Mouse (Mus musculus): Measurements from ENCODE around the gene Agbl2. TPM values are rescaled to one million over a fixed set of nuclear protein-coding genes. Genes with fewer than 3 reads are reported as not detected.

Gene Agbl2
- polyA plus RNA-seq, 1 experiment: 0.12 TPM

DNA sequence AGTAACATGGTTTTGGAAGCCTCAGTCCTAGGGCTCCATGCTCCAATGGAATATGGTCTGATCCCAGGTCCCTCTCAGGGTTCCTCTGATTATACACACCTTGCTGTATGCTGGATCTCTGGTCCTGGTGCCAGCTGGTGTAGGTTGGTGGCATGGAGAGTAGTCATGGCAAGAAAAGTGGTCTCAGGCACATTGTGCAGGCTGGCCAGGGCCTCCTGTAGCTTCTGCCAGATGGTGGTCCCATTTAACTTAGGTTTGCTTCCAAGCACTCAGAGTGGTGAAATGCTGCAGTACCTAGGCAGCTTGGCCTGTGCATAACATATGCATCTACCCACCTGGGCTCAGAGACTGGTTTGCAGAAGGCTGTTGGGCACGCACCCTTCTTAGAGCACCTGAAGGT lies 67.9 kb downstream of the Agbl2 start:
- Histone ChIP-seq H3K36me3 (ENCODE audit: control insufficient read depth, insufficient read depth, low read length) (peaks cover 17% of the 10 kb centered on the region), H3K4me3 (ENCODE audit: extremely low read depth, insufficient read depth, insufficient read length) (no peak overlapping the region), H3K27ac (ENCODE audit: insufficient read depth, low read length) (no peak overlapping the region), H3K27me3 (ENCODE audit: control insufficient read depth, insufficient read depth, low read length) (no peaks in the 10 kb centered on the region), H3K4me1 (ENCODE audit: control insufficient read depth, insufficient read depth, insufficient read length) (peaks cover 3% of the 10 kb centered on the region; the same call in 1 of the 2 replicates)
- DNase-seq (ENCODE audit: low read depth in 1 of 2, low spot score in 2 of 2): no peak
- 93% methylated on average over 1 of the region's 1 CpGs for WGBS
- TF ChIP-seq POLR2A (IDR thresholded peaks at IDR 0.05; ENCODE audit: low read depth, low read length): no peak
- no peak for TF ChIP-seq CTCF (IDR thresholded peaks at IDR 0.05; ENCODE audit: extremely low read depth, insufficient read depth, insufficient read length, insufficient replicate concordance)

DNA sequence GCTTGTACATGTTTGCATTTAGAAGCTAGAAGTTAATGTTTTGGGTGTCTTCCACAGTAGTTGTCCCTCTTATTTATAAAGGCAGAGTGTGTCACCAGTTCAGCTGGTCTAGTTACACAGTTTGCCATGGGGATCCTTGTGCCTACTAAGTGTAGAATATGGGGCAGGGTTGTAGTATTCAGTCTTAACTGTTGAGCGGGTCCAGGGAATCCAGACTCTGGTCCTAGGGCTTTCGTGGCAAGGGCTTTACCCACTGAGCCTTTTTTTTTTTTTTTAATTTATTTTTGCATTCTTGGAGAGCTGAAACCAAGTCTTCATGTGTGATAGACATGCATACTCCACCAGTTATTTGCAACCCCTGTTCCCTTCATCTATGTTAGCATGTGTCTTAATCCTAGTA lies 79.0 kb downstream of the Agbl2 start:
- Histone ChIP-seq H3K27me3 (ENCODE audit: control insufficient read depth, insufficient read depth, low read length) (no peaks in the 10 kb centered on the region), H3K36me3 (ENCODE audit: control insufficient read depth, insufficient read depth, low read length) (peaks cover 43% of the 10 kb centered on the region), H3K27ac (ENCODE audit: insufficient read depth, low read length) (no peak overlapping the region), H3K4me3 (ENCODE audit: extremely low read depth, insufficient read depth, insufficient read length) (no peak overlapping the region), H3K4me1 (ENCODE audit: control insufficient read depth, insufficient read depth, insufficient read length) (no peaks in the 10 kb centered on the region)
- TF ChIP-seq CTCF (IDR thresholded peaks at IDR 0.05; ENCODE audit: extremely low read depth, insufficient read depth, insufficient read length, insufficient replicate concordance): no peak
- TF ChIP-seq POLR2A (IDR thresholded peaks at IDR 0.05; ENCODE audit: low read depth, low read length): no peak
- no peak for DNase-seq (ENCODE audit: low read depth in 1 of 2, low spot score in 2 of 2)
- WGBS: 96% methylated on average over 2 of the region's 2 CpGs

GRCm38 (mm10) chr2:90864184-90864583 lies 81.7 kb downstream of the Agbl2 start:
- peaks cover 32% of the 10 kb centered on the region for H3K36me3 ChIP-seq (ENCODE audit: control insufficient read depth, insufficient read depth, low read length)
- H3K4me1 ChIP-seq (ENCODE audit: control insufficient read depth, insufficient read depth, insufficient read length): no peaks in the 10 kb centered on the region
- DNase-seq (ENCODE audit: low read depth in 1 of 2, low spot score in 2 of 2): no peak
- no peaks in the 10 kb centered on the region for H3K27me3 ChIP-seq (ENCODE audit: control insufficient read depth, insufficient read depth, low read length)
- TF ChIP-seq CTCF (IDR thresholded peaks at IDR 0.05; ENCODE audit: extremely low read depth, insufficient read depth, insufficient read length, insufficient replicate concordance): no peak
- no peak for TF ChIP-seq POLR2A (IDR thresholded peaks at IDR 0.05; ENCODE audit: low read depth, low read length)
- H3K4me3 ChIP-seq (ENCODE audit: extremely low read depth, insufficient read depth, insufficient read length): no peak overlapping the region
- no peak overlapping the region for H3K27ac ChIP-seq (ENCODE audit: insufficient read depth, low read length)

GRCm38 (mm10) chr2:90866524-90866923 lies 84.0 kb downstream of the Agbl2 start:
- Histone ChIP-seq H3K27me3 (ENCODE audit: control insufficient read depth, insufficient read depth, low read length) (no peaks in the 10 kb centered on the region), H3K4me1 (ENCODE audit: control insufficient read depth, insufficient read depth, insufficient read length) (no peaks in the 10 kb centered on the region), H3K4me3 (ENCODE audit: extremely low read depth, insufficient read depth, insufficient read length) (no peak overlapping the region), H3K27ac (ENCODE audit: insufficient read depth, low read length) (no peak overlapping the region), H3K36me3 (ENCODE audit: control insufficient read depth, insufficient read depth, low read length) (peaks cover 19% of the 10 kb centered on the region)
- peak; percentile 34 to 75 for DNase-seq (ENCODE audit: low read depth in 1 of 2, low spot score in 2 of 2)
- TF ChIP-seq CTCF (IDR thresholded peaks at IDR 0.05; ENCODE audit: extremely low read depth, insufficient read depth, insufficient read length, insufficient replicate concordance) (peak; percentile 91; the same call in 1 of the 2 replicates), POLR2A (IDR thresholded peaks at IDR 0.05; ENCODE audit: low read depth, low read length) (no peak)
- WGBS: 47% methylated on average over 3 of the region's 3 CpGs

GRCm38 (mm10) chr2:90870136-90870601 lies 87.6 kb downstream of the Agbl2 start:
- peaks cover 6% of the 10 kb centered on the region; the same call in 1 of the 2 replicates for H3K36me3 ChIP-seq (ENCODE audit: control insufficient read depth, insufficient read depth, low read length)
- no peak overlapping the region for H3K27ac ChIP-seq (ENCODE audit: insufficient read depth, low read length)
- no peaks in the 10 kb centered on the region for H3K4me1 ChIP-seq (ENCODE audit: control insufficient read depth, insufficient read depth, insufficient read length)
- DNase-seq (ENCODE audit: low read depth in 1 of 2, low spot score in 2 of 2): no peak
- 69% methylated on average over 4 of the region's 4 CpGs for WGBS
- no peaks in the 10 kb centered on the region for H3K27me3 ChIP-seq (ENCODE audit: control insufficient read depth, insufficient read depth, low read length)
- H3K4me3 ChIP-seq (ENCODE audit: extremely low read depth, insufficient read depth, insufficient read length): no peak overlapping the region
- TF ChIP-seq POLR2A (IDR thresholded peaks at IDR 0.05; ENCODE audit: low read depth, low read length) (no peak), CTCF (IDR thresholded peaks at IDR 0.05; ENCODE audit: extremely low read depth, insufficient read depth, insufficient read length, insufficient replicate concordance) (no peak)

DNA sequence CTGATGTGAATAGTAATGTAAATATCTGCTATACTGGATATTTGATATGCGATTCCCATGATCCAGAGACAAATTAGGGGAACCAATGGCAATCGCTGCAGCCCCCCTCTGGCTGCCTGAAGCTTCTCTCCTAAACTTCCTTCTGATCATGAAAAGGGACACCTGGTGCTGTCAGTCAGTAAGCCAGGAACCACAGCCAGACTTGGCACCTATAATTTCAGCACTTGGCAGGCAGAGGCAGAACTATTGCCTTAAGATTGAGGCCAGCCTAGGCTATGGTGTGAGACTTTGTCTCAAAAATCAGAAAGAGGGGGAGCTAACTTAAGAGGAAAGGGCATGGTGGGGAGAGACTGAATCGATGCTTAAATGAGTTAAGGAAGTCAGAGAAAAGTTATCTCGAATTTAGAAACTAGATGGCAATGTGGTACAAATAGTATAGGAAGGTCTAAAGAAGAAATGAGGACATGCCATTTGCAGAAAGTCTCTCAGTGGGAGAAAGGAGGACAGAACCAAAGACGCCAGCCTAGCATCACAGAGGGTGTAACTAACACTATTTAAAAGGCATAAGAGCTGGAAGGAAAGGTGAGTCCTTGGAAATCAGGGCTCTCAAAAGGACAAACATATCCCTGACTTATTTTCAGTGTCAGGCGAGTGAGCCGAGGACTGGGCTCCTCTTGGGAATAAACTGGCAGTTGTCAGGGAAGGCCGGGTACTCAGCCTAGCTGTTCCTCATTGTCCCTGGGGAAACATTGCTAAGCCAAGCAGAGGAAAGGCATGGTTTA lies 88.8 kb downstream of the Agbl2 start:
- DNase-seq (ENCODE audit: low read depth in 1 of 2, low spot score in 2 of 2): no peak
- TF ChIP-seq POLR2A (IDR thresholded peaks at IDR 0.05; ENCODE audit: low read depth, low read length) (no peak), CTCF (IDR thresholded peaks at IDR 0.05; ENCODE audit: extremely low read depth, insufficient read depth, insufficient read length, insufficient replicate concordance) (no peak)
- Histone ChIP-seq H3K27me3 (ENCODE audit: control insufficient read depth, insufficient read depth, low read length) (no peaks in the 10 kb centered on the region), H3K4me3 (ENCODE audit: extremely low read depth, insufficient read depth, insufficient read length) (no peak overlapping the region), H3K27ac (ENCODE audit: insufficient read depth, low read length) (no peak overlapping the region), H3K4me1 (ENCODE audit: control insufficient read depth, insufficient read depth, insufficient read length) (no peaks in the 10 kb centered on the region), H3K36me3 (ENCODE audit: control insufficient read depth, insufficient read depth, low read length) (no peaks in the 10 kb centered on the region)
- WGBS: 42% methylated on average over 8 of the region's 8 CpGs

DNA sequence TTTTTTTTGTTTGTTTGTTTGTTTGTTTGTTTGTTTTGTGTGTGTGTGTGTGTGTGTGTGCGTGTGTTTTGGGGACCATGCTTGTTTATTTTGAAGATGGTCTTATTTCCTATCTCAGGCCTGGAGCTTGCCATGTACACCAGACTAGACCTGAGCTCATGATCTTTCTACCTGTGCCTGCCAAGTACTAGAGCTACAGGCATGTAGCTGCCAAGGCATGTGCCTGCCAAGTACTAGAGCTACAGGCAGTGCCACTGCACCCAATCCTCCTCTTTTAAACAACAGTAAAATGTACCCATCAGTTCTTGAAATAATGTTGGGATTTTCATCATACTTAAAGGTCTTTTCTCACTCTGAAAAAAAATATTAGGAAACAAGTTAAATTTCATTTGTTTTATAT lies 91.5 kb downstream of the Agbl2 start:
- no peak overlapping the region for H3K4me3 ChIP-seq (ENCODE audit: extremely low read depth, insufficient read depth, insufficient read length)
- H3K4me1 ChIP-seq (ENCODE audit: control insufficient read depth, insufficient read depth, insufficient read length): no peaks in the 10 kb centered on the region
- TF ChIP-seq POLR2A (IDR thresholded peaks at IDR 0.05; ENCODE audit: low read depth, low read length) (no peak), CTCF (IDR thresholded peaks at IDR 0.05; ENCODE audit: extremely low read depth, insufficient read depth, insufficient read length, insufficient replicate concordance) (no peak)
- no peak overlapping the region for H3K27ac ChIP-seq (ENCODE audit: insufficient read depth, low read length)
- H3K27me3 ChIP-seq (ENCODE audit: control insufficient read depth, insufficient read depth, low read length): no peaks in the 10 kb centered on the region
- WGBS: 84% methylated on average over 1 of the region's 1 CpGs
- H3K36me3 ChIP-seq (ENCODE audit: control insufficient read depth, insufficient read depth, low read length): no peaks in the 10 kb centered on the region
- no peak for DNase-seq (ENCODE audit: low read depth in 1 of 2, low spot score in 2 of 2)

All from spleen, adult 2 months (tissue).